Mouse (Mus musculus): Measurements from ENCODE around the gene Fth1. TPM values are rescaled to one million over a fixed set of nuclear protein-coding genes. Genes with fewer than 3 reads are reported as not detected.
A peak's percentile ranks its signal among the peaks of the same experiment; 100 is the strongest.
"Not testable (repeated sequence)": the region's sequence is repeated elsewhere in the genome, so short reads cannot be mapped to it uniquely, and the experiment has no call there.

Fth1 gene
- total and polyA plus RNA-seq, 2 experiments from 2014 or later: 443 to 2,616 TPM

GRCm38 (mm10) chr19:9957965-9958364, 22.4 kb upstream of the Fth1 start:
- Histone ChIP-seq H3K4me3 (ENCODE audit: low read length) (no peak overlapping the region), H3K4me1 (ENCODE audit: insufficient read depth, low read length) (no peaks in the 10 kb centered on the region; the same call in 1 of the 2 replicates), H3K4me2 (ENCODE audit: low read depth, low read length) (no peak overlapping the region), H3K27me3 (ENCODE audit: insufficient read depth, low read length) (no peaks in the 10 kb centered on the region), H3K36me3 (ENCODE audit: insufficient read depth, low read length) (no peaks in the 10 kb centered on the region), H3K27ac (no peak overlapping the region), H3K9ac (replicated peaks; ENCODE audit: low read length) (no peak overlapping the region), H3K9me3 (ENCODE audit: low read length) (no peaks in the 10 kb centered on the region)
- 87% methylated on average over 5 of the region's 5 CpGs for whole genome bisulfite sequencing
- ATAC-seq (no peak), DNase-seq (ENCODE audit: low spot score) (no peak)
- no peak for TF ChIP-seq CTCF (IDR thresholded peaks at IDR 0.05; ENCODE audit: low read depth)

DNA sequence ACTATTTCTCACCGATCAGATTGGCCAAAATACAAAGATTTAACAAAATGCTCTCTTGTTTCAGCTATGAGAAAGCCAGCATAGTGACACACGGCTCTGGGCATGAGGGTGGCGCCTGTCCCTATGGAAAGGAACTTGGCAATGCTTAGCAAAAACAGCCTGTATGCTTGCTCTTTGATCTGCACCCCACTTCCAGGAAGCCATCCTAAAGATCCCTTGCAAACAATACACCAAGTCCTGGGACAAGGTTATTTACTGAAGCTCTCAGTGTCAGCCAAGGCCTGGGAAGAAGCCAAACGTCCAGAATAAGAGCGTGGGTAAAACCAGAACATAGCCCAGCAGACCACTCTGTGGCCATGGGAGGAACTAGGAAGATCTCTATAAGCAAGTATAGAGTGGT, 19.6 kb upstream of the Fth1 start:
- no peak for DNase-seq (ENCODE audit: low spot score)
- TF ChIP-seq CTCF (IDR thresholded peaks at IDR 0.05; ENCODE audit: low read depth): no peak
- no peaks in the 10 kb centered on the region for H3K9me3 ChIP-seq (ENCODE audit: low read length)
- 0 out of 2 replicates have a peak, but pooled peaks have one; percentile 27 for ATAC-seq
- H3K36me3 ChIP-seq (ENCODE audit: insufficient read depth, low read length): no peaks in the 10 kb centered on the region
- WGBS: 62% methylated on average over 5 of the region's 5 CpGs
- no peaks in the 10 kb centered on the region for H3K27me3 ChIP-seq (ENCODE audit: insufficient read depth, low read length)
- H3K4me2 ChIP-seq (ENCODE audit: low read depth, low read length): no peak overlapping the region
- no peak overlapping the region for H3K27ac ChIP-seq
- no peaks in the 10 kb centered on the region for H3K4me1 ChIP-seq (ENCODE audit: insufficient read depth, low read length)
- no peak overlapping the region for H3K9ac ChIP-seq (replicated peaks; ENCODE audit: low read length)
- H3K4me3 ChIP-seq (ENCODE audit: low read length): no peak overlapping the region

DNA sequence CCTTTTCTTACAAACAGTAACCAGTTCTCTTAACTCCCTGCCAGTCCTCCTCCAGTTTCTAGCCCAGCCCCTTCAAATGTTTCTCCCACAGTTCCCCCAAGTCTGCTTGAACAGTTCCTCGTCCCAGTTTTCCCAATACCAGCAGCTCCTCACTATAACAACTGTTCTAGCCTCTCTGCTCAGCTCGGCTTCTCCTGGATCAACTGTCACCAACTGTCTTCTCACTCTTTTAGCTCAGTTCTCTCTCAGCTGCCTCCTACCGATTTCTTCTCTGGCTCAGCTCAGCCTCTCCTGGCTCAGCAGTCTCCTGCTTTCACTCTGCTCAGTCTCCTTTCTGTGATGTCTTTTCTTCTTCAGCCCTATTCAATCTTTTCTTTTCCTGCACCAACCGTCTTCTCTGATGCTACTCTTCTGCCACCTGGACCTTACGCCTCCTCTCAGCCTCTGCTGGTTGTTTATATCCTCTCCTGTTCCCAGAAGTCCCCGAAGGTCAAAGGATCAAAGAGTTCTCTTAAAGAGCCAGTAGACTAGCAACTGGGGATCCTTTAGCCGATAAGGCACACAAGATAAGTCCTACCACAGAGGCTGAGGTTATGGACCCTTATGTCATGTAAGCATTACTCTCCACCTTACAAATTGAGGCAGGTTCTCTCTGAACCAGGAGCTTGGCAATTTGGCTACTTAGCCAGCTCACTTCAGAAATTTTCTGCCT, 16.0 kb upstream of the Fth1 start:
- H3K4me3 ChIP-seq (ENCODE audit: low read length): no peak overlapping the region
- no peak for TF ChIP-seq CTCF (IDR thresholded peaks at IDR 0.05; ENCODE audit: low read depth)
- no peak for ATAC-seq

GRCm38 (mm10) chr19:9966096-9966867, 14.1 kb upstream of the Fth1 start:
- H3K9me3 ChIP-seq (ENCODE audit: low read length): no peaks in the 10 kb centered on the region
- H3K27me3 ChIP-seq (ENCODE audit: insufficient read depth, low read length): no peaks in the 10 kb centered on the region
- no peak for DNase-seq (ENCODE audit: low spot score)
- no peaks in the 10 kb centered on the region for H3K36me3 ChIP-seq (ENCODE audit: insufficient read depth, low read length)
- no peak overlapping the region for H3K27ac ChIP-seq
- no peaks in the 10 kb centered on the region for H3K4me1 ChIP-seq (ENCODE audit: insufficient read depth, low read length)
- H3K9ac ChIP-seq (replicated peaks; ENCODE audit: low read length): no peak overlapping the region
- TF ChIP-seq CTCF (IDR thresholded peaks at IDR 0.05; ENCODE audit: low read depth): no peak
- H3K4me2 ChIP-seq (ENCODE audit: low read depth, low read length): no peak overlapping the region
- WGBS: 52% methylated on average over 2 of the region's 2 CpGs
- no peak for ATAC-seq
- H3K4me3 ChIP-seq (ENCODE audit: low read length): no peak overlapping the region

More for the DNA sequence above, 16.0 kb upstream of the Fth1 start:
- Histone ChIP-seq H3K9me3 (ENCODE audit: low read length) (no peaks in the 10 kb centered on the region), H3K9ac (replicated peaks; ENCODE audit: low read length) (no peak overlapping the region), H3K4me1 (ENCODE audit: insufficient read depth, low read length) (no peaks in the 10 kb centered on the region), H3K36me3 (ENCODE audit: insufficient read depth, low read length) (no peaks in the 10 kb centered on the region), H3K4me2 (ENCODE audit: low read depth, low read length) (no peak overlapping the region), H3K27me3 (ENCODE audit: insufficient read depth, low read length) (no peaks in the 10 kb centered on the region), H3K27ac (no peak overlapping the region)
- no peak for DNase-seq (ENCODE audit: low spot score)
- 31% methylated on average over 7 of the region's 7 CpGs for WGBS

DNA sequence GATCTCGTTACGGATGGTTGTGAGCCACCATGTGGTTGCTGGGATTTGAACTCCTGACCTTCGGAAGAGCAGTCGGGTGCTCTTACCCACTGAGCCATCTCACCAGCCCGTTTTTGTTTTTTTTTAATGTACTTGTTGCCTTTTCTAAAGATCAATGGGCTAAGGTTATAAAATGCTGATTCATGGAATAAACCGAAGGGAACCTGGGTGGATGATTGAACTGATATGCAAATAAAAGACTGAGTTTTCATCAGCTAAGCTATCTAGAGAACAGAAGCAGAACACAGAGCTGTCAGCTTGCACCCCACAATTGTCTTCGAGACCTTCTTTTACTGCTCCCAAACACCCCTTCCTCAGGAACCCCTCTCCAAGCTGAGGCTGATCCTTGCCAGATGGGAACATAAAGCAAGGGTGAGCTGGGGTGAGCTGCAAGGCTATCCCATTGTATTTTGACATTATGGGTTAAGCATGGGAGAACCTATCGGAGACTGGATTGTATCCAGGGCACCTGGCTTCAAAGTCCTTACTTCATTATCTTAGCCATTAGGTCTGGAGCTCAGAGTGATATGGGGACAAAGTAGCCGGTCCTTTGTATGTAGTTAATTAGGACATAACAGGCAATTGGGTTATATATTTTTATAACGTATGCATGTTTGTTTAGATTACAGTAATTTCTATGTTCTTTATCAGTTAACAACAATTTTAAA, 12.2 kb upstream of the Fth1 start:
- DNase-seq (ENCODE audit: low spot score) (no peak), ATAC-seq (no peak)
- no peak overlapping the region for H3K4me3 ChIP-seq (ENCODE audit: low read length)
- TF ChIP-seq CTCF (IDR thresholded peaks at IDR 0.05; ENCODE audit: low read depth): no peak
- no peak overlapping the region for H3K9ac ChIP-seq (replicated peaks; ENCODE audit: low read length)
- H3K4me1 ChIP-seq (ENCODE audit: insufficient read depth, low read length): no peaks in the 10 kb centered on the region
- H3K4me2 ChIP-seq (ENCODE audit: low read depth, low read length): no peak overlapping the region
- 88% methylated on average over 8 of the region's 10 CpGs for WGBS
- H3K27me3 ChIP-seq (ENCODE audit: insufficient read depth, low read length): no peaks in the 10 kb centered on the region
- no peaks in the 10 kb centered on the region for H3K36me3 ChIP-seq (ENCODE audit: insufficient read depth, low read length)
- H3K9me3 ChIP-seq (ENCODE audit: low read length): no peaks in the 10 kb centered on the region
- H3K27ac ChIP-seq: no peak overlapping the region

DNA sequence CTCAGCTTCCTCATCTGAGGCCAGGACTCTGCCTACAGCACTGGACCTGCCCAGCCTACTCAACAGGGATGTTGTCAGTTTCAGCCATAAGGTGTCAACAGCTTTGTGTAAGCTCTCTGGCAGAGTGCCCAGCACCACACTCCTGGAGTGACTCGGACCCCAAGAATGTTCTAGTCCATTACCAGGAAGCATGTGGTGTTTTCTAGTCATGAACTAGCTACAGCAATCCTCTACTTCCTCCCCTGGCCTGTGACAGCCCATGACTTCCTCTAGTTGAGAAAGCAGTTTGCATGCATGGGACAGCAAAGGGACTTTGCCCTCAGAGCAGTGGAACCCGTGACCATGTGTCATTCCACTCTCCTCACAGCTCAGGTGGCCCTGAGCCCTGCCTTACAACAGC, 5.5 kb upstream of the Fth1 start:
- H3K36me3 ChIP-seq (ENCODE audit: insufficient read depth, low read length); DNase-seq (ENCODE audit: low spot score); H3K4me1 ChIP-seq (ENCODE audit: insufficient read depth, low read length); H3K9ac ChIP-seq (replicated peaks; ENCODE audit: low read length); H3K27me3 ChIP-seq (ENCODE audit: insufficient read depth, low read length); H3K27ac ChIP-seq; H3K4me3 ChIP-seq (ENCODE audit: low read length); H3K9me3 ChIP-seq (ENCODE audit: low read length); H3K4me2 ChIP-seq (ENCODE audit: low read depth, low read length); ATAC-seq: not testable (repeated sequence)
- WGBS: 75% methylated on average over 2 of the region's 2 CpGs
